Mouse (Mus musculus) forebrain, embryonic 10.5 days (tissue): ENCODE data around the gene Limd2. TPM values are rescaled to one million over a fixed set of nuclear protein-coding genes. Genes with fewer than 3 reads are reported as not detected.
"Not testable (repeated sequence)": the region's sequence is repeated elsewhere in the genome, so short reads cannot be mapped to it uniquely, and the experiment has no call there.

Experiments
- DNase-seq: peaks from one replicate; pipeline ENCODE4 v3.0.0-alpha.2; 2017; ENCODE audit warnings: low spot score; ENCODE audit errors: extremely low spot score
- H3K27ac ChIP-seq: fragments of 300-500 bp; sonication (generic); 2 replicates; pipeline ENCODE4 v1.5.1; 2016; ENCODE audit warnings: mild to moderate bottlenecking
- H3K27me3 ChIP-seq: fragments of 300-500 bp; sonication (generic); 2 replicates; pipeline ENCODE4 v1.6.1; 2016; ENCODE audit warnings: mild to moderate bottlenecking; ENCODE audit not compliant: poor library complexity, severe bottlenecking
- H3K36me3 ChIP-seq: fragments of 300-500 bp; sonication (generic); replicated peaks from 2 replicates; pipeline ENCODE4 v1.6.1; 2016; ENCODE audit warnings: mild to moderate bottlenecking, moderate library complexity
- H3K4me1 ChIP-seq: fragments of 300-500 bp; sonication (generic); 2 replicates; pipeline ENCODE4 v1.6.1; 2016
- H3K4me3 ChIP-seq: fragments of 300-500 bp; sonication (generic); 2 replicates; pipeline ENCODE4 v1.5.1; 2016; ENCODE audit warnings: mild to moderate bottlenecking, moderate library complexity
- H3K9me3 ChIP-seq: fragments of 300-500 bp; sonication (generic); 2 replicates; pipeline ENCODE4 v1.6.1; 2016; ENCODE audit warnings: mild to moderate bottlenecking, moderate library complexity
- WGBS: fragments of 180-500 bp; shearing (Covaris S2); methylation state at CpG from one replicate; pipeline ENCODE4 v1.1.7; 2016; 5-methylcytosine and 5-hydroxymethylcytosine counted together
- polyA plus RNA-seq: library from polyadenylated mRNA; unstranded; fragments of >200 nt; fragmentation: Nextera tagmentation; extraction: Ambion mirVana; gene quantifications from 2 replicates; pipeline ENCODE4 v1.2.1, GENCODE M21; 2016

Limd2 gene
- polyA plus RNA-seq, 1 experiment from 2014 or later, result 375 TPM

DNA sequence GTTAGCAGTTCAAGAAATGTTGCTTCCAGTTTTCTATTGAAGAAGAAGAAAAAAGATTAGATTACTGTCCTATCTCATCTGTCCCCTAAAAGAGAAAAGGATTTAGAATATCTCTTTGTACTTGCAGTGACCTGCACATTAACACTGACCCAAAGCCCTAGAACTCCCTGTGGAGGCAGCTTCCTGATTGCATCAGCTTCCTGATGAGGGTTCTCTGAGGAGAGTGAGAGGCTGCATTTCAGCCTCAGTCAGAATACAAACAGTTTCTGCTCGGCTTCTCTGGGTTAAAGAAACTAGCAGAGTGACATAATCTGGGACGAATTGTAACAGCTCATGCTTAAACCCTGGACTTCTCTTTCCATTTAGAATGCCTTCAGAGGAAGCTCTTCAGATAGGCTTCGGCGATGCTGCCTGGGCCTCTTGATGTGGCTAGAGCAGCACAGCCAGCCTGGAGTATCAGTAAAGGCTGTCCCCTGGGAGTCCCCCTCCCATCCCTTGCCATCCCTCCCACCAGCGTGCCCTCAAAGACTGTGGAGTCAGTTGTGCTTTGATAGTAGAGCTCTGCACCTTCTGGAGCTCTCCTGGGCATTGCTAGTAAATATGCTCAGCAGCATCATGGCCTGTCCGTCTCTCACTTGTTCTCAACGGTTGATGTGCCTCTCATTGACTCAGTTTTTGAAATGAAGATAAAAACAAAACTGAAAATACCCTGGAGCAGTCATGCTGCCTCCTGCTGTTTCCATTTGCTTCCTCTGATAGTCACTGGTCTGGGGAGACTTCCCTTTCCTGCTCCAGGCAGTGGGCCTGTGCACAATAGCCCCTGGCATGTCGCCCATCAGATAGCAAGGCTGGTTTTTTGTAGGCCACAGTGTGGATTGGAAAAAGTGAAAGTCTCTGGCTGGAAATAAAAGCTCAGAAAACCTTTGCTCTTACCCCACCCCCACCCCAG is 25.8 kb downstream of the Limd2 start:
- Histone ChIP-seq H3K9me3 (no peaks in the 10 kb centered on the region), H3K27me3 (no peaks in the 10 kb centered on the region), H3K36me3 (peaks cover 53% of the 10 kb centered on the region), H3K4me1 (peaks cover 13% of the 10 kb centered on the region), H3K27ac (peak overlapping the region; percentile 76), H3K4me3 (no peak overlapping the region)
- 50% methylated on average over 8 of the region's 8 CpGs for WGBS
- DNase-seq, result no peak

DNA sequence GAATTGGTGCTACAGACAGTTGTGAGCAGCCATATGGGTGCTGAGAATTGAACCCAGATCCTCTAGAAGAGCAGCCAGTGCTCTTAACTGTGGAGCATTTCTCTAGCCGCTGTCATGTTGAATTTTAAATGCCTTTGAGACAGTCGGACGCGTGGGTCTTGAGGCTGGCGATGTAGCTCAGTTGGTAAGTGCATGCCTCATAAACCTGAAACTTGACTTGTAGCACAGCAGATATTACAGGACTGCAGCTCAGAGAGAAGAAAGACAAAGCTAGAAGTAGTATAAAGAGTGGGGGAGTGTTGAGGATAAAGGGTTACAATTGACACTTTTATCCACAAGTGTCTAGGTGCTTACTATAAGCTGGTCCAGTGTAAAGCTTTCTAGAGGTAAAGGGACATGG is 28.1 kb downstream of the Limd2 start:
- Histone ChIP-seq H3K4me1 (peaks cover 13% of the 10 kb centered on the region), H3K9me3 (no peaks in the 10 kb centered on the region), H3K27ac (no peak overlapping the region), H3K36me3 (peaks cover 61% of the 10 kb centered on the region), H3K27me3 (no peaks in the 10 kb centered on the region), H3K4me3 (no peak overlapping the region)
- WGBS, result 94% methylated on average over 5 of the region's 5 CpGs
- no peak for DNase-seq

DNA sequence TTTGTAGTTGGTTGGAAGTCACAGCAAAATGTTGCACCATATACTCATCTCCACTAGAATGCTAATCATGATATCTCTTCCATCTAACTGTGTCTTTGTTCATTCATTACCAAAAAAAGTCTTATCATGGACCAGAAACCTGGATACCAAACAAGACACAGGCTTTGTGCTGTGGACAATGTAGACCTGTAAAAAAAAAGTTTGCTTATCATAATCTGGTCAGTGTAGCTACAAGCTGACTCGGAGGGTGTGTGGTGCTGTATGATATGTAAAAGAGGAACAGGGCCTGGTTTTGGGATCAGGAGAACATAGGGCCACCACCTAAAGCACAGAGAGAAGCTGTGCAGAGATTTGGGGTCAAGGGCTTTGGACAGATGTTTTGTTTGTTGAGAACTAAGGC is 31.2 kb downstream of the Limd2 start:
- H3K9me3 ChIP-seq, result no peaks in the 10 kb centered on the region
- no peak for DNase-seq
- no peak overlapping the region for H3K27ac ChIP-seq
- no peak overlapping the region for H3K4me3 ChIP-seq
- peaks cover 4% of the 10 kb centered on the region for H3K4me1 ChIP-seq
- 94% methylated on average over 1 of the region's 1 CpGs for WGBS
- H3K27me3 ChIP-seq, result no peaks in the 10 kb centered on the region
- H3K36me3 ChIP-seq, result peaks cover 59% of the 10 kb centered on the region

DNA sequence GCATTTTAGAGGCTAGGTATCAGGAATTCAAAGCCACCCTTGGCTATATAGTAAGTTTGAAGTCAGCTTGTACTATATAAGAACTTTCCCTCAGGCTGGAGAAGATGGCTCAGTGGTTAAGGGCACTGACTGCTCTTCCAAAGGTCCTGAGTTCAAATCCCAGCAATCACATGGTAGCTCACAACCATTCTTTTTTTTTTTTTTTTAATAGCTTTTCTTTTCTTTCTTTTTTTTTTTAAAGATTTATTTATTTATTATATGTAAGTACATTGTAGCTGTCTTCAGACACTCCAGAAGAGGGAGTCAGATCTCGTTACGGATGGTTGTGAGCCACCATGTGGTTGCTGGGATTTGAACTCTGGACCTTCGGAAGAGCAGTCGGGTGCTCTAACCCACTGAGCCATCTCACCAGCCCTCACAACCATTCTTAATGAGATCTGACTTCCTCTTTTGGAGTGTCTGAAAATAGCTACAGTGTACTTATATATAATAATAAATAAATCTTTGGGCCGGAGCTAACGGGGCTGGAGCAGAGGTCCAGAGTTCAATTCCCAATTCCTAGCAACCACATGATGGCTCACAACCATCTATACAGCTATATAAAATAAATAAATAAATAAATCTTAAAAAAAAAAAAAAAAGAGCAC is 33.8 kb downstream of the Limd2 start:
- 85% methylated on average over 6 of the region's 6 CpGs for WGBS
- not testable (repeated sequence) for H3K27me3 ChIP-seq

DNA sequence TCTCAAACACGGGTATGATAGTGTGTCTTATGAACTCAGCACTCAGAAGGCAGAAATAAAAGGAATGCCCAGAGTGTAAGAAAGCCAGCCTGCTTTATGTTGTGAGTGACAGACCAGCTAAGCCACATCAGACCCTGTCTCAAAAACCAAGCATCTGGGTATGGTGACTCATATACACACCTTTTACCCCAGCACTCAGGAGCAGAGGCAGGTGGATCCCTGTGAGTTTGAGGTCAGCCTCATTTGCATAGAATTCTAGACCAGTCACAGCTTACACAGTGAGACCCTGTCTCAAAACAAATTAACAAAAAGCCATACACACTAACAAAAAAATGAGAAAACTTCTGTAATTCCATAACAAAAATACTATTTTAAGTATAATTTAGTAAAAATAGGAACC is 34.8 kb downstream of the Limd2 start:
- Histone ChIP-seq H3K27ac (no peak overlapping the region), H3K4me3 (no peak overlapping the region), H3K9me3 (no peaks in the 10 kb centered on the region), H3K4me1 (no peaks in the 10 kb centered on the region), H3K27me3 (no peaks in the 10 kb centered on the region), H3K36me3 (peaks cover 89% of the 10 kb centered on the region)
- DNase-seq, result no peak
- WGBS, result 78% methylated on average over 1 of the region's 1 CpGs

More for the DNA sequence above, 33.8 kb downstream of the Limd2 start:
- H3K4me1 ChIP-seq, DNase-seq, H3K9me3 ChIP-seq, H3K4me3 ChIP-seq, H3K27ac ChIP-seq: not testable (repeated sequence)
- peaks cover 80% of the 10 kb centered on the region for H3K36me3 ChIP-seq

DNA sequence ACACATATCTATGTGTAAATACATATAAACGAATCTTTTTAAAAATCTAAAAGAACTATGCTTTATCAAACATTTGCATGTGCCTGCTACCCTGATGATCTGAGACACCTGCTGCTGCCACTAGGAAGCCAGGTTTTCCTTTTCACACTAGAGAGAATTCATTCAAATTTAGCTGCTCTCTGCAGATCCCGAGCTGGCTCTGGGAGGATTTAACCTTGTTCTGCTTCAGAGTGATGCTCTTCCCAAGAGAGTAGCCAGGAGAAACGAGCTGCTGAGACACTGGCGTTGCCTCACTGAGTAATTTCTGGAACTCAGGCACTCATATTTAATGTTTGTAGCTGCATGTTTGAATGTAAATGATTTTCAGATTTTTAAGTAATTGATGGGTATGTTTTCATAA is 35.9 kb downstream of the Limd2 start:
- 88% methylated on average over 4 of the region's 4 CpGs for WGBS
- H3K9me3 ChIP-seq, result no peaks in the 10 kb centered on the region
- no peak for DNase-seq
- H3K4me1 ChIP-seq, result no peaks in the 10 kb centered on the region
- no peak overlapping the region for H3K4me3 ChIP-seq
- H3K27me3 ChIP-seq, result no peaks in the 10 kb centered on the region
- no peak overlapping the region for H3K27ac ChIP-seq
- H3K36me3 ChIP-seq, result peaks cover 88% of the 10 kb centered on the region

DNA sequence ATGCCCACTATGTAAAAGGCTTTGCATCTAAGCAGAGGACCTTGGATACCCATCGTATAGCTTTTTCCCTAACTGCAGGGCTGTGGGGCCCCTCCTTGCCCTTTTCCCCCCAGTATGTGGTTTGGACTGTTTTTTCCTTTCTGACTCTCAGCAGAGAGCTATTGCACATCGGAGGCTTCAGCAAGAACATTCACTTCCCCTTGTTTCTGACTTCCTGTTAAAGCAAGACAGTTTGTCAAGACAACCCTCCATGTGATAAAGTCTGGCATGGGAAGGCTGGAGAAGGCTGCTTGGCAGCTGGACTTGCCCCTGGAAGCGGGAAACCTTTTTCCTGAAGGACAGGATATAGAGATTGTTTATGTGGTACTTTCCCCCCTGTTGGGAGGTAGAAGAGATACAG is 37.9 kb downstream of the Limd2 start:
- Histone ChIP-seq H3K4me3 (no peak overlapping the region), H3K4me1 (no peaks in the 10 kb centered on the region), H3K9me3 (no peaks in the 10 kb centered on the region), H3K27me3 (no peaks in the 10 kb centered on the region), H3K36me3 (peaks cover 89% of the 10 kb centered on the region), H3K27ac (no peak overlapping the region)
- WGBS, result 88% methylated on average over 3 of the region's 3 CpGs
- DNase-seq, result no peak

DNA sequence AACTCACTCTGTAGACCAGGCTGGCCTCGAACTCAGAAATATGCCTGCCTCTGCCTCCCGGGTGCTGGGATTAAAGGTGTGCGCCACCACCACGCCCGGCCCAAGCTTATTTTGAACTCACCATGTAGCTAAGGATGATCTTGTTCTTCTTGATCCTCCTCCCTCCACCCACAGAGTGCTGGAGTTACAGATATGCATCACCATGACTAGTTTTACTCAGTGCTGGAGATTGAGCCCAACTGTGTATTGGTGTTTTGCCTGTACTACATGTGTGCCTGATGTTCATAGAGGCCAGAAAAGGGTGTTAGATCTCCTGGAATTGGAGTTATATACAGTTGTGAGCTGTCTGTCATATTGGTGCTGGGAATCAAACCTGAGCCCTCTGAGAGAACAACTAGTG is 38.4 kb downstream of the Limd2 start:
- H3K27ac ChIP-seq, result no peak overlapping the region
- H3K9me3 ChIP-seq, result no peaks in the 10 kb centered on the region
- no peak for DNase-seq
- peaks cover 91% of the 10 kb centered on the region for H3K36me3 ChIP-seq
- 97% methylated on average over 5 of the region's 5 CpGs for WGBS
- H3K4me1 ChIP-seq, result no peaks in the 10 kb centered on the region
- no peak overlapping the region for H3K4me3 ChIP-seq
- H3K27me3 ChIP-seq, result no peaks in the 10 kb centered on the region

DNA sequence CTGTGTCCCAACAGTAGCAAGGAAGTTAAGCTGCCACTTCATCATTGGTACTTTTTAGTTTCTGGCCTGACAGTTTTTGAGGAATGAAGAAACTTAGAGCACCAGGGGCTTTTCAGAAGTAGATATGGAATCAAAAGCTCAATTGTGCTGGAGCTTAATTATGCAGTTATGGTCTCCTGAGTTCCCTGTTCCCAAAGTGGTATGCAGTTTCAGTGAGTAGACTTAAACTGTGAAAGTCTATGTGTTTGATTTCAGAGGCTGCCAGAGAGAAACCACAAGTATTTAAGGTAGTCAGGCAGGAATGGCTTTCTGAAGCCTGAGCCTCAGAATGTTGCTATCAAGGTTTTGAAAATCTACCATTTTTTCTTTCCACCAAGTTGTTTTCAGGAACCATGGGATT is 49.0 kb downstream of the Limd2 start:
- no peak for DNase-seq
- no peak overlapping the region for H3K27ac ChIP-seq

More for the DNA sequence above, 49.0 kb downstream of the Limd2 start:
- Histone ChIP-seq H3K36me3 (peaks cover 53% of the 10 kb centered on the region), H3K4me1 (peaks cover 6% of the 10 kb centered on the region), H3K4me3 (no peak overlapping the region), H3K9me3 (no peaks in the 10 kb centered on the region), H3K27me3 (no peaks in the 10 kb centered on the region)

Other genes with a start within 250 kb of the Limd2 start
- 14.5 and 15.4 TPM in 2 replicates for gene Cyb561, start 207.5 kb downstream of the Limd2 start, polyA plus RNA-seq
- gene Ace, start 192.9 kb downstream of the Limd2 start, polyA plus RNA-seq, result 0.28 and 0.74 TPM in 2 replicates
- gene Ace3, start 166.2 kb downstream of the Limd2 start, polyA plus RNA-seq, result not detected in 2 replicates
- 0.39 and 0.58 TPM in 2 replicates for gene Kcnh6, start 152.7 kb downstream of the Limd2 start, polyA plus RNA-seq
- gene Dcaf7, start 124.0 kb downstream of the Limd2 start, polyA plus RNA-seq, result 84.0 and 87.1 TPM in 2 replicates
- 15.1 and 15.4 TPM in 2 replicates for gene Taco1, start 94.8 kb downstream of the Limd2 start, polyA plus RNA-seq
- gene Map3k3, start 76.2 kb downstream of the Limd2 start, polyA plus RNA-seq, result 16.1 and 18.2 TPM in 2 replicates
- gene Gm10840, start within 50 bp of the Limd2 start, polyA plus RNA-seq, result 0.82 TPM in 1 of 2 replicates, not detected in the other
- gene Strada, start 41.3 kb upstream of the Limd2 start, polyA plus RNA-seq, result 41.4 and 41.9 TPM in 2 replicates
- gene Ccdc47, start 55.5 kb upstream of the Limd2 start, polyA plus RNA-seq, result 77.3 and 77.4 TPM in 2 replicates
- gene Ddx42, start 56.1 kb upstream of the Limd2 start, polyA plus RNA-seq, result 105 and 109 TPM in 2 replicates
- gene Ftsj3, start 95.2 kb upstream of the Limd2 start, polyA plus RNA-seq, result 101 and 102 TPM in 2 replicates
- gene Psmc5, start 95.3 kb upstream of the Limd2 start, polyA plus RNA-seq, result 431 and 435 TPM in 2 replicates
- gene Smarcd2, start 112.1 kb upstream of the Limd2 start, polyA plus RNA-seq, result 20.5 and 20.7 TPM in 2 replicates
- gene Tcam1, start 115.8 kb upstream of the Limd2 start, polyA plus RNA-seq, result 0.15 TPM in 2 replicates
- not detected in 2 replicates for gene Gh, start 141.0 kb upstream of the Limd2 start, polyA plus RNA-seq
- 0.82 and 1.2 TPM in 2 replicates for gene Cd79b, start 153.9 kb upstream of the Limd2 start, polyA plus RNA-seq
- 0.07 TPM in 1 of 2 replicates, not detected in the other for gene Scn4a, start 192.4 kb upstream of the Limd2 start, polyA plus RNA-seq
- not detected in 2 replicates for gene Prr29, start 204.6 kb upstream of the Limd2 start, polyA plus RNA-seq
- 14.8 and 17.5 TPM in 2 replicates for gene Icam2, start 227.2 kb upstream of the Limd2 start, polyA plus RNA-seq